Mouse (Mus musculus) heart, adult 2 months (tissue): Measurements from ENCODE around the gene Tmem52. TPM values are rescaled to one million over a fixed set of nuclear protein-coding genes. Genes with fewer than 3 reads are reported as not detected.

Experiments used
- DNase-seq, 2 experiments: peaks; one replicate each; pipeline ENCODE4 v3.0.0; 2021
- H3K27ac ChIP-seq: fragments of 200-600 bp; 2 replicates; pipeline ENCODE4 v1.8.1; 2022
- H3K27me3 ChIP-seq: fragments of 200-500 bp; 2 replicates; pipeline ENCODE4 v1.6.1; 2012; ENCODE audit warnings: mild to moderate bottlenecking, low read length, inconsistent platforms, mixed read lengths; ENCODE audit not compliant: control insufficient read depth, insufficient read depth
- H3K36me3 ChIP-seq: fragments of 200-500 bp; 2 replicates; pipeline ENCODE4 v1.6.1; 2012; ENCODE audit warnings: low read length, inconsistent platforms; ENCODE audit not compliant: control insufficient read depth, insufficient read depth
- H3K4me1 ChIP-seq: fragments of 200-500 bp; 2 replicates; pipeline ENCODE4 v1.6.1; 2011; ENCODE audit warnings: low read length; ENCODE audit not compliant: control insufficient read depth, insufficient read depth
- H3K4me3 ChIP-seq: fragments of 200-600 bp; 2 replicates; pipeline ENCODE4 v1.8.1; 2022
- H3K79me2 ChIP-seq: fragments of 200-500 bp; replicated peaks from 2 replicates; pipeline ENCODE4 v1.6.1; 2012; ENCODE audit warnings: mild to moderate bottlenecking, inconsistent platforms, low read length, moderate library complexity, mixed read lengths; ENCODE audit not compliant: control insufficient read depth, insufficient read depth
- H3K9ac ChIP-seq: fragments of 200-500 bp; 2 replicates; pipeline ENCODE4 v1.6.1; 2012; ENCODE audit warnings: low read depth, mild to moderate bottlenecking, control low read depth, inconsistent platforms, low read length, mixed read lengths
- CTCF ChIP-seq: fragments of 200-600 bp; IDR thresholded peaks from 2 replicates; pipeline ENCODE4 v1.8.1; 2022; ENCODE audit warnings: antibody characterized with exemption, mild to moderate bottlenecking, moderate library complexity
- EP300 ChIP-seq: fragments of 200-500 bp; IDR thresholded peaks from 2 replicates; pipeline ENCODE4 v1.6.1; 2011; ENCODE audit warnings: low read depth, low read length, control low read depth; ENCODE audit not compliant: insufficient read depth
- POLR2A ChIP-seq: fragments of 200-500 bp; IDR thresholded peaks from 2 replicates; pipeline ENCODE4 v1.6.1; 2011; ENCODE audit warnings: mild to moderate bottlenecking, low read depth, low read length, control low read depth; ENCODE audit not compliant: insufficient read depth
- WGBS: fragments of 180-500 bp; shearing (Covaris S2); methylation state at CpG from one replicate; pipeline ENCODE4 v1.1.7; 2018; 5-methylcytosine and 5-hydroxymethylcytosine counted together
- intact Hi-C: fragments of 180-260 bp; cut with DNase I; formaldehyde crosslinking; loops from one replicate; pipeline ENCODE4 v1.15.1; 2025
- polyA plus RNA-seq: library from polyadenylated mRNA; depleted of rRNA; stranded (reverse); fragments of >200 nt; gene quantifications from 2 replicates; pipeline ENCODE4 v1.2.3, GENCODE M21; 2012
- total RNA-seq, 2 experiments: library from RNA; stranded (reverse); gene quantifications; 2 replicates each; pipeline ENCODE4 v1.2.3; 2021

Tmem52 gene
- total and polyA plus RNA-seq, 3 experiments = 4.8 to 11.2 (median 7.0) TPM

DNA sequence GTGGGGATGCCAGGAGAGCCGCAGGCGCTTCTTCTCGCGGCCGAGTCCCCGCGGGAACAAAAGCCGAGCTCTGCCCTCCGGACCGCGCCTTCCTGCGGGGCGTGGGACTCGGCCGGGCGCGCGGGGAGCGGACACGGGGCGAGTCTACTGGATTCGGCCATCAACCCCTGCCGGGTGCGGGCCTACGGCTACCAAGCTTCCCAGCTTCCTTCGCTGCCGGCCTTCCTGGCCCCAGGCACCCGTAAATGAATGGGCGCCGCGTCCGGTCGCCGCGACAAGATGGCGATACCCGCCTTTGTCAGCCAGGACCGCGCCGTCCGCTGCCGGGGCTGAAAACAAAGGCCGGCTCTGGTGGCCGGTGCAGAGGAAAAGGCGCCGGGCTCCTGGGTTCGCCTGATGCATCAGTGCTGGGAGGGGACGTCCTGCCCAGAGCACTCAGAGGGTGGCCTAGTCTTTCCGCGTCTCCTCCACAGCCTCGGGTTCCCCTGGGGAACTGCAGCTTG is 23.3 kb downstream of the Tmem52 start:
- peaks cover 27% of the 10 kb centered on the region for H3K4me1 ChIP-seq
- intact Hi-C loops = no loop called here
- H3K4me3 ChIP-seq = peak overlapping the region; percentile 91
- peaks cover 4% of the 10 kb centered on the region for H3K36me3 ChIP-seq
- peak; percentile 32 for TF ChIP-seq CTCF
- no peak for TF ChIP-seq POLR2A
- TF ChIP-seq EP300 = no peak
- under 1% methylated on average over 51 of the region's 51 CpGs for WGBS
- H3K79me2 ChIP-seq = peaks cover 7% of the 10 kb centered on the region
- peak; percentile 78 to 79 for DNase-seq
- peak overlapping the region; percentile 90 for H3K27ac ChIP-seq
- H3K27me3 ChIP-seq = no peaks in the 10 kb centered on the region
- H3K9ac ChIP-seq = peak overlapping the region; percentile 94

DNA sequence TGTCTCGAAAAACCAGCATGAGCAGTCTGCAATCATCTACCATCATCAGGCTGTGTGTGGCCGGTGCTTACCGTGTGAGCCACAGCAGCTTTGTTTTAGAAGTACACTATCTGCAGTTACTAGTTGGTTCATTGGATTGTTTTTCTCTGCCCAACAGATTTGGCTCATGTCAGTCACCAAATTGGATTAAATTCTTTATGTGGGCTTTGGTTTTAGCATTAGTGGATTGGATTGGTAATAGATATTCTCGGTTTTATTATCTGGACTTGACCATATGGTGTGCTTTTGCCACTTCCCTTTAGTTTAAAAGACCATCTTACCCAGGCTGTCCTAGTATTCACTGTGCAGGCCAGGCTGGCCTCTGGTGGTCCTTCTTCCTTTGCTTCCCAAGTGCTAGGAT is 26.0 kb downstream of the Tmem52 start:
- no peaks in the 10 kb centered on the region for H3K27me3 ChIP-seq
- DNase-seq = no peak
- intact Hi-C loops = no loop called here
- H3K36me3 ChIP-seq = peaks cover 8% of the 10 kb centered on the region
- H3K4me3 ChIP-seq = no peak overlapping the region
- H3K79me2 ChIP-seq = peaks cover 9% of the 10 kb centered on the region
- 31% methylated on average over 4 of the region's 4 CpGs for WGBS
- no peak overlapping the region for H3K9ac ChIP-seq
- TF ChIP-seq POLR2A = no peak
- TF ChIP-seq EP300 = no peak
- no peak for TF ChIP-seq CTCF
- H3K4me1 ChIP-seq = peaks cover 16% of the 10 kb centered on the region
- no peak overlapping the region for H3K27ac ChIP-seq

DNA sequence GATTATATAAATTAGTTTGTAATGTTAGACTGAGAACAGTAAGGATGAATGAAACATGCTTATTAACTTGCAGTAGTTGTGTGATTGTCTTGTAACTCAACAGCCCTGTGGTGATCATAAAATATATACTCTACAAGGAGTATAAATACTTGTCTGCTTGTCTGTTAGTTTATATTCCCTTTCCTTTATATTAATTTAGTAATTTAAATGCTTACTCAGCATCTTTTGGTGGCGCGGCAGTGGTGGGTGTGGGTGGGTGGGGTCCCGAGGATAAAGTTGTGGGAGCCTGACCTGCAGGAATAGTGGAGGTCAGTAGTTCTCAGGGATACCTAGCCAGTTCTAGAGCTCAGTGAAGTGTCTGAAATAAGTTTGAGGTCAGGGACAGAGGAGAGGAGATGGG is 29.0 kb downstream of the Tmem52 start:
- Histone ChIP-seq H3K27me3 (no peaks in the 10 kb centered on the region), H3K36me3 (peaks cover 10% of the 10 kb centered on the region), H3K27ac (no peak overlapping the region), H3K4me3 (no peak overlapping the region), H3K9ac (no peak overlapping the region), H3K79me2 (peaks cover 8% of the 10 kb centered on the region), H3K4me1 (peaks cover 12% of the 10 kb centered on the region)
- DNase-seq = no peak
- intact Hi-C loops = no loop called here
- 50% methylated on average over 3 of the region's 3 CpGs for WGBS
- TF ChIP-seq EP300 = no peak
- no peak for TF ChIP-seq POLR2A
- no peak for TF ChIP-seq CTCF

DNA sequence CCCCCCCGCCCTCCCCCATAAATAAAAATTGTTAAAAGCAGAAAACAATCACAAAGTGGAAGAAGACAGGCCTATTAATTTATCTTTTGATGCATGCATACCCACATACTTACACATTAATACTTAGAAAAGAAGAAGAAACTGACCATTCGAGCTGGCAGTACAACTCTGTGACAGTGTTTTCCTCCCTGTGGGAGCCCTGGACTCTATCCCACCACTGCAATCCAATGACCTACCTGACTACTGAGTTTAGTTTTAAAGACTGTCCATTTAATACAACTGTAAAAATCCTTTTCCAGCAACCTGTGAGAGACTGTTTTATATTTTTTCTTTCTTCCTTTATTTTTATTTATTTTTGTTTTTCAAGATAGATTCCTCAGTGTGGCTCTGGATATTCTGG is 32.2 kb downstream of the Tmem52 start:
- Histone ChIP-seq H3K4me1 (peaks cover 18% of the 10 kb centered on the region), H3K4me3 (no peak overlapping the region), H3K79me2 (peaks cover 19% of the 10 kb centered on the region), H3K9ac (no peak overlapping the region), H3K36me3 (peaks cover 21% of the 10 kb centered on the region), H3K27ac (no peak overlapping the region), H3K27me3 (no peaks in the 10 kb centered on the region)
- TF ChIP-seq CTCF = no peak
- no peak for TF ChIP-seq POLR2A
- intact Hi-C loops = no loop called here
- WGBS = 59% methylated on average over 2 of the region's 2 CpGs
- no peak for DNase-seq

DNA sequence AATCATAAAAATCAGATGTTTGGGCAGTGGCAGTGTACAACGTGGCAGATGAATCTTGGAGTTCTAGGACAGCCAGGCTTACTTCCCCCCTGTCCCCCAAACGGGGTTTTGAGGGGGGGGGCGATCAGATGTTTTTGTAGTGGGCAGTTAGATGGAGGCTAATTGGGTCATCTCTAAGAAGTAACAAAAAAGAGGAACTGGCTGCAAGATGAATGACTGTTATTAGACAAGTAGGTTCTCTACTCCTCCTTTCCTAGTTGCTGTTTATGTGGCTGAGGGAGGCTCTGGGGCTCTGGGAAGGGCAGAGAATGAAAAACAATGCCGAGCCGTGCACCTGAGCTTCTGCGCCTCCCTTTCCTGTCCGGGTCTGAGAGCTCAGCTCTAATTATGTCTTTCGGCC is 36.2 kb downstream of the Tmem52 start:
- H3K9ac ChIP-seq = no peak overlapping the region
- no peak overlapping the region for H3K27ac ChIP-seq
- peaks cover 24% of the 10 kb centered on the region for H3K36me3 ChIP-seq
- WGBS = 27% methylated on average over 8 of the region's 8 CpGs
- H3K4me1 ChIP-seq = peaks cover 23% of the 10 kb centered on the region
- peaks cover 24% of the 10 kb centered on the region for H3K79me2 ChIP-seq
- TF ChIP-seq POLR2A (no peak), EP300 (no peak), CTCF (no peak)
- intact Hi-C loops = no loop called here
- H3K4me3 ChIP-seq = no peak overlapping the region
- no peak for DNase-seq
- no peaks in the 10 kb centered on the region for H3K27me3 ChIP-seq

DNA sequence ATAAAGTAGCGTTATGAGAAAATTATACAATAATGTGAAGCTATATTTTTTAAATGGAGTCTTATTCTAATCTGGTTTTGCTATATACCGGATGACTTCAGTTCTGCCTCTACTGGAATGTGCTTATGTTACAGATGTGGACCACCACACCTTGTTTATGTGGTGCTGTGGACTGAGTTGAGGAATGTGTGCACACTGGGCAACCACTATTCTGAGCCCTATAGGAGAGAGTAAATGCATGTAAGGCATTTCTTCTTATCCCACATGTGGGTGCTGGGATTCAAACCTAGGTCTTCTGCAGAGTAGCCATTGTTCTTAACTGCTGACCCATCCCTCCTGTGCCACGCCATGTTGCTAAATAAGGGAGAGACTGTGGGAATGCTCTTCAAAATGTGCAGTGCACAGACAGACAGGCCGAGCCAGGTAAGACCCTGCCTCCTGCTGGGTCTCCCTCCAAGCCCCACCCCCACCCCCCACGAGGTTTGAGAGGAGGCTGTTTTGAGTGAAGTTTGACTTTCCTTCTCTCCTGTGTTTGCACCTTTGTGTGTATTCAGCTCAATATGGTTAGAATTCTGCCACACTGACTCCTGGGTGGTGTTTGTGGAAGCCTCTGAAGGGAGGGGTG is 36.9 kb downstream of the Tmem52 start:
- no peak for DNase-seq
- Histone ChIP-seq H3K9ac (no peak overlapping the region), H3K79me2 (peaks cover 25% of the 10 kb centered on the region), H3K4me3 (no peak overlapping the region), H3K27me3 (no peaks in the 10 kb centered on the region), H3K4me1 (peaks cover 26% of the 10 kb centered on the region), H3K27ac (no peak overlapping the region), H3K36me3 (peaks cover 28% of the 10 kb centered on the region)
- no peak for TF ChIP-seq CTCF
- no peak for TF ChIP-seq POLR2A
- WGBS = 60% methylated on average over 5 of the region's 5 CpGs
- intact Hi-C loops = no loop called here
